Mouse (Mus musculus): ENCODE results near the gene Ip6k1. TPM values are rescaled to one million over a fixed set of nuclear protein-coding genes. Genes with fewer than 3 reads are reported as not detected.

Ip6k1 gene
- polyA plus RNA-seq, 1 experiment: 34.4 TPM

DNA sequence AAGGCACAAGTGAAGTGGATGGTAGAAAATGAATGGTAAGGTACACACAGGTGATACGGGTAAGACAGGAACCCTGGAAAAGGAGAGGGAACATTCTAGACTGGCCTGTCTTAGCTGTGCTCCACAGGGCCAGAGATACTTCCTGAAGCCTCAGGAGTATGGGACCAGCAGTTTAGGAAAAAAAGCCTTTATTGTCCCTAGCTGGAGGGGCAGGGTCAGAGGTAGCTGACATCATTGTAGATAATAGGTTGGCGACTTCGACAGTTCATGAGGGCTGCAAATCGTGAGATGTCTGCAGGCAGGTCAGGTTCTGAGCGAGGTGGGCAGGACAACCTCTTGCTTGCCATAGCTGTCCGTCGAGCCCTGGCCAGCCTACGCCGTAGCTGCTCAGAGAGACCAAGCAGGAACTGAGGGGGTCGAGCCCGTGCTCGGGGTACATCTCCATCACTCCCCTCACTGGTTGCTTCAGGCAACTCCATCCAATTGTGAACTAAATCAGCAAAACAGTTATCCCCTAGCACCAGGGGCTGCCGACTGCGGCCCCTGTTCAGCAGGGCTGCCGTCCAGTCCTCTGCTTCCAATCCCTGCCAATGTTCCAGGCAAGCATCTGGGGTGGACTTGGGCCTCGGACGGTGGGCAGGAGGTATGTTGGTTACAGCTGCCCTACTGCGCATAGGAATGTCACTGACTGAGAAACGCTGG lies 18.1 kb upstream of the Ip6k1 start:
- no peaks in the 10 kb centered on the region for H3K79me2 ChIP-seq (ENCODE audit: control insufficient read depth, insufficient read depth)
- H3K4me2 ChIP-seq (ENCODE audit: low read depth): no peak overlapping the region
- H3K4me3 ChIP-seq: no peak overlapping the region
- no peak for TF ChIP-seq CEBPB (IDR thresholded peaks at IDR 0.05; ENCODE audit: insufficient read depth, poor library complexity, severe bottlenecking)
- TF ChIP-seq MYOD1 (IDR thresholded peaks at IDR 0.05; ENCODE audit: control insufficient read depth in 1 of 3, insufficient read length in 2 of 3, low read depth in 2 of 3): no peak
- no peak for TF ChIP-seq POLR2A (IDR thresholded peaks at IDR 0.05; ENCODE audit: insufficient read length, low read depth)
- TF ChIP-seq MAX (IDR thresholded peaks at IDR 0.05; ENCODE audit: low read depth): no peak
- no peak for TF ChIP-seq SRF (IDR thresholded peaks at IDR 0.05; ENCODE audit: control insufficient read depth, insufficient read length, low read depth)
- TF ChIP-seq TCF12 (IDR thresholded peaks at IDR 0.05; ENCODE audit: insufficient read depth, poor library complexity, severe bottlenecking): no peak
- TF ChIP-seq MYOG (IDR thresholded peaks at IDR 0.05; ENCODE audit: control insufficient read depth in 1 of 3, insufficient read depth in 1 of 3, insufficient read length in 2 of 3, low read depth in 2 of 3): no peak
- TF ChIP-seq REST (IDR thresholded peaks at IDR 0.05; ENCODE audit: insufficient read depth, insufficient read length): no peak
- TF ChIP-seq POLR2AphosphoS2 (IDR thresholded peaks at IDR 0.05; ENCODE audit: insufficient read length, low read depth): no peak
- TF ChIP-seq E2F4 (IDR thresholded peaks at IDR 0.05; ENCODE audit: insufficient read depth): no peak
- TF ChIP-seq USF1 (IDR thresholded peaks at IDR 0.05; ENCODE audit: low read depth): no peak
- no peak for TF ChIP-seq TCF3 (IDR thresholded peaks at IDR 0.05; ENCODE audit: insufficient read length, low read depth)
- no peaks in the 10 kb centered on the region for H3K27me3 ChIP-seq (ENCODE audit: control insufficient read depth, insufficient read depth, insufficient read length)
- H3K36me3 ChIP-seq (ENCODE audit: control insufficient read depth, insufficient read depth): no peaks in the 10 kb centered on the region
- no peak overlapping the region for H3ac ChIP-seq (ENCODE audit: control insufficient read depth, insufficient read length)

- TF ChIP-seq MYOD1 (IDR thresholded peaks at IDR 0.05; ENCODE audit: control insufficient read depth in 1 of 3, insufficient read length in 2 of 3, low read depth in 2 of 3) (no peak), MYOG (IDR thresholded peaks at IDR 0.05; ENCODE audit: control insufficient read depth in 1 of 3, insufficient read depth in 1 of 3, insufficient read length in 2 of 3, low read depth in 2 of 3) (no peak), MAX (IDR thresholded peaks at IDR 0.05; ENCODE audit: low read depth) (no peak), SRF (IDR thresholded peaks at IDR 0.05; ENCODE audit: control insufficient read depth, insufficient read length, low read depth) (no peak), TCF3 (IDR thresholded peaks at IDR 0.05; ENCODE audit: insufficient read length, low read depth) (no peak), POLR2AphosphoS2 (IDR thresholded peaks at IDR 0.05; ENCODE audit: insufficient read length, low read depth) (no peak), POLR2A (IDR thresholded peaks at IDR 0.05; ENCODE audit: insufficient read length, low read depth) (no peak)
- H3ac ChIP-seq (ENCODE audit: control insufficient read depth, insufficient read length): no peak overlapping the region
- H3K4me3 ChIP-seq: peak overlapping the region; percentile 26
Measured at GRCm38 (mm10) chr9:107984754-107985055, 17.6 kb upstream of the Ip6k1 start.

DNA sequence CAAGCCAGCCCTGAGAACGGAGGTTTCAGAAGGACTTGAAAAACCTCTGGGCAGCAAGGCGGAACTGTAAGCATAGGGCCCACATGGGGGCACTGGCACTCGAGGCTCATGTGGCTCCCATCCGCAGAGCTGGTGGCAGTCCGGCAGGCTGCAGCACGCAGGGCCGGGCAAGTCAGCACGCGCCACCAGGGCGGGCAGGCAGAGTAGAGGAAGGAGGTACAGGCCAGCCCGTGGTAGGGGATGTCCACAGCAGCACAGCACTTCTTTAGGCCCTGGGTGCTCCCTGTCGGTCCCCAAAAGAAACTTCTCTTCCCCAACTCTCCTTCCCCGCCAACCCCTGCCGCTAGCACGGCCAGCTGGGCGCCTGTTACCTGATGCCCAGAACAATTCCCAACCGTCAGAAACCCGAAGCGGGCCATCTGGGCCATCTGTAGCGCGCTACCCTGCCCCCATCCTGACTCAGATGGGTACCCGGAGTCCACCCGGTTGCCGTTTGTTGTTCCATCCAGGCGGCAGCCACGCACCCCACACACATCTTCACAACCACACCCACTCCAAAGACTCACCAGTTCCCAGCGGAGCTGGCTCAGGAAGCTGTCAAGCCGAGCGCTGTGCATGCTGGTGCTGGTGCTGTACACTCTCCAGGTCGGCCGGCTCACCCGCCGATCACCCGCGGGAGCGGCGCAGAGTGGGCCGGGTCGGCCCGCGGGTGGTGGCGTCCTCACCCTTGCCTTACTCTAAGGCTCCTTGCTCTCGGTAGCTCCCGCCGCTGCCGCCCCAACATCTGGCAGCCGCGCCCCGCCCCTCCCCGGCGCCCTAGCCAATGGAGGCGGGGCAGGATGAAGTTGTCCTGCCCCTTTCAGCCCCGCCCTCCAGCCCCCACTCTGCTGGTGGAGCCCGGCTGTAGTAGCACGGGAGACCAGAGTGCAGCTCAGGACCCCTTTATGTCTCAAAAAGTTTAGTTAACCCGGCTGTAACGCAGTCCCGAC lies 16.9 kb upstream of the Ip6k1 start, which contains the start of gene Inka1:
Gene Inka1, minus strand, starts transcription at position 749 of the 989 bp plus-strand sequence.
- Histone ChIP-seq H3K36me3 (ENCODE audit: control insufficient read depth, insufficient read depth) (no peaks in the 10 kb centered on the region), H3K27me3 (ENCODE audit: control insufficient read depth, insufficient read depth, insufficient read length) (no peaks in the 10 kb centered on the region), H3K4me2 (ENCODE audit: low read depth) (peak within 1 kb of the TSS; percentile 83), H3K79me2 (ENCODE audit: control insufficient read depth, insufficient read depth) (no peaks in the 10 kb centered on the region), H3K4me3 (peak within 1 kb of the TSS; percentile 26), H3ac (ENCODE audit: control insufficient read depth, insufficient read length) (peak within 1 kb of the TSS; percentile 9)
- peak; percentile 61 for TF ChIP-seq POLR2A (IDR thresholded peaks at IDR 0.05; ENCODE audit: insufficient read length, low read depth)
- no peak for TF ChIP-seq MAX (IDR thresholded peaks at IDR 0.05; ENCODE audit: low read depth)
- no peak for TF ChIP-seq CEBPB (IDR thresholded peaks at IDR 0.05; ENCODE audit: insufficient read depth, poor library complexity, severe bottlenecking)
- TF ChIP-seq SRF (IDR thresholded peaks at IDR 0.05; ENCODE audit: control insufficient read depth, insufficient read length, low read depth): no peak
- no peak for TF ChIP-seq TCF3 (IDR thresholded peaks at IDR 0.05; ENCODE audit: insufficient read length, low read depth)
- TF ChIP-seq MYOD1 (IDR thresholded peaks at IDR 0.05; ENCODE audit: control insufficient read depth in 1 of 3, insufficient read length in 2 of 3, low read depth in 2 of 3): no peak
- TF ChIP-seq USF1 (IDR thresholded peaks at IDR 0.05; ENCODE audit: low read depth): no peak
- TF ChIP-seq POLR2AphosphoS2 (IDR thresholded peaks at IDR 0.05; ENCODE audit: insufficient read length, low read depth): no peak

More at GRCm38 (mm10) chr9:107984754-107985055, 17.6 kb upstream of the Ip6k1 start:
- Histone ChIP-seq H3K4me2 (ENCODE audit: low read depth) (peak overlapping the region; percentile 83), H3K79me2 (ENCODE audit: control insufficient read depth, insufficient read depth) (no peaks in the 10 kb centered on the region), H3K36me3 (ENCODE audit: control insufficient read depth, insufficient read depth) (no peaks in the 10 kb centered on the region), H3K27me3 (ENCODE audit: control insufficient read depth, insufficient read depth, insufficient read length) (no peaks in the 10 kb centered on the region)

GRCm38 (mm10) chr9:107986376-107986775 lies 15.9 kb upstream of the Ip6k1 start:
- H3K4me3 ChIP-seq: peak overlapping the region; percentile 26
- no peaks in the 10 kb centered on the region for H3K36me3 ChIP-seq (ENCODE audit: control insufficient read depth, insufficient read depth)
- no peak for TF ChIP-seq SRF (IDR thresholded peaks at IDR 0.05; ENCODE audit: control insufficient read depth, insufficient read length, low read depth)
- no peak for TF ChIP-seq MAX (IDR thresholded peaks at IDR 0.05; ENCODE audit: low read depth)
- TF ChIP-seq TCF12 (IDR thresholded peaks at IDR 0.05; ENCODE audit: insufficient read depth, poor library complexity, severe bottlenecking): no peak
- no peak for TF ChIP-seq TCF3 (IDR thresholded peaks at IDR 0.05; ENCODE audit: insufficient read length, low read depth)
- no peak for TF ChIP-seq USF1 (IDR thresholded peaks at IDR 0.05; ENCODE audit: low read depth)
- no peak for TF ChIP-seq CEBPB (IDR thresholded peaks at IDR 0.05; ENCODE audit: insufficient read depth, poor library complexity, severe bottlenecking)
- no peak for TF ChIP-seq POLR2AphosphoS2 (IDR thresholded peaks at IDR 0.05; ENCODE audit: insufficient read length, low read depth)
- TF ChIP-seq E2F4 (IDR thresholded peaks at IDR 0.05; ENCODE audit: insufficient read depth): no peak
- TF ChIP-seq MYOD1 (IDR thresholded peaks at IDR 0.05; ENCODE audit: control insufficient read depth in 1 of 3, insufficient read length in 2 of 3, low read depth in 2 of 3): no peak
- TF ChIP-seq MYOG (IDR thresholded peaks at IDR 0.05; ENCODE audit: control insufficient read depth in 1 of 3, insufficient read depth in 1 of 3, insufficient read length in 2 of 3, low read depth in 2 of 3): no peak
- H3ac ChIP-seq (ENCODE audit: control insufficient read depth, insufficient read length): no peak overlapping the region
- peak overlapping the region; percentile 83 for H3K4me2 ChIP-seq (ENCODE audit: low read depth)
- no peaks in the 10 kb centered on the region for H3K27me3 ChIP-seq (ENCODE audit: control insufficient read depth, insufficient read depth, insufficient read length)
- no peaks in the 10 kb centered on the region for H3K79me2 ChIP-seq (ENCODE audit: control insufficient read depth, insufficient read depth)

Data from myocyte (in vitro differentiated cells).